Mouse (Mus musculus) bone marrow macrophage, adult 2 months (primary cell): ENCODE results near the gene Gpr62.

ENCODE experiments used
- CTCF ChIP-seq: IDR thresholded peaks from 2 replicates; pipeline ENCODE4 v1.5.1; 2012; ENCODE audit warnings: low read depth, mild to moderate bottlenecking, low read length, moderate library complexity
- POLR2A ChIP-seq: IDR thresholded peaks from 2 replicates; pipeline ENCODE4 v1.6.1; 2012; ENCODE audit warnings: mild to moderate bottlenecking, low read depth, low read length, borderline replicate concordance

DNA sequence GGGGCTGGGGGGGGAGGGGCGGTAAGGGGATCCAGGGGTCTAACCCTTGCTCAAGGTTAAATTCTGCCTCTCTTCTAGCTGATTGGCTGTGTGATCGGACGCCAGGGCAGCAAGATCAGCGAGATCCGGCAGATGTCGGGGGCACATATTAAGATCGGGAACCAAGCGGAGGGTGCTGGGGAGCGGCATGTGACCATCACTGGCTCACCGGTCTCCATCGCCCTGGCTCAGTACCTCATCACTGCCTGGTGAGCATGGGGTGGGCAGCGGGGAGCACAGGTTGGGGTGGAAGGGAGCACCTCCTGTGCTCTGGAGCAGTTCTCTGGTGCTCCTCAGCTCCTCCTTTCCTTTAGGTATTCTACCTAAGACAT, 3.3 kb downstream of the Gpr62 start:
- TF ChIP-seq CTCF (no peak), POLR2A (no peak)
